Mouse (Mus musculus) embryonic facial prominence, embryonic 13.5 days (tissue): ENCODE measurements around the gene Igfbpl1. TPM values are rescaled to one million over a fixed set of nuclear protein-coding genes. Genes with fewer than 3 reads are reported as not detected.

Experiments used
- ATAC-seq: fragments of 200-750 bp; cut with Nextera tagmentation; 2 replicates; pipeline ENCODE4 v1.8.0; 2017; ENCODE audit warnings: low read depth; ENCODE audit not compliant: insufficient number of reproducible peaks, insufficient read depth, low FRiP score, low TSS enrichment
- H3K27ac ChIP-seq: fragments of 300-500 bp; sonication (generic); 2 replicates; pipeline ENCODE4 v1.5.1; 2015; ENCODE audit warnings: moderate library complexity, mild to moderate bottlenecking, inconsistent platforms
- H3K27me3 ChIP-seq: fragments of 300-500 bp; sonication (generic); 2 replicates; pipeline ENCODE4 v1.6.1; 2015; ENCODE audit warnings: mild to moderate bottlenecking, inconsistent platforms
- H3K36me3 ChIP-seq: fragments of 300-500 bp; sonication (generic); 2 replicates; pipeline ENCODE4 v1.6.1; 2015; ENCODE audit warnings: mild to moderate bottlenecking, inconsistent platforms
- H3K4me1 ChIP-seq: fragments of 300-500 bp; sonication (generic); 2 replicates; pipeline ENCODE4 v1.6.1; 2015; ENCODE audit warnings: inconsistent platforms
- H3K4me2 ChIP-seq: fragments of 300-500 bp; sonication (generic); 2 replicates; pipeline ENCODE4 v1.6.1; 2015; ENCODE audit warnings: moderate library complexity, mild to moderate bottlenecking, inconsistent platforms
- H3K4me3 ChIP-seq: fragments of 300-500 bp; sonication (generic); 2 replicates; pipeline ENCODE4 v1.5.1; 2015; ENCODE audit warnings: mild to moderate bottlenecking, inconsistent platforms
- H3K9ac ChIP-seq: fragments of 300-500 bp; sonication (generic); 2 replicates; pipeline ENCODE4 v1.6.1; 2015; ENCODE audit warnings: mild to moderate bottlenecking, inconsistent platforms
- H3K9me3 ChIP-seq: fragments of 300-500 bp; sonication (generic); 2 replicates; pipeline ENCODE4 v1.6.1; 2016; ENCODE audit warnings: inconsistent platforms
- WGBS: fragments of 180-500 bp; shearing (Covaris S2); methylation state at CpG from one replicate; pipeline ENCODE4 v1.1.7; 2015; ENCODE audit warnings: mixed read lengths; 5-methylcytosine and 5-hydroxymethylcytosine counted together
- polyA plus RNA-seq: library from polyadenylated mRNA; unstranded; fragments of >200 nt; fragmentation: Nextera tagmentation; extraction: Ambion mirVana; gene quantifications from 2 replicates; pipeline ENCODE4 v1.2.1, GENCODE M21; 2015

Gene Igfbpl1
- polyA plus RNA-seq: 1.1 and 1.2 TPM in 2 replicates

DNA sequence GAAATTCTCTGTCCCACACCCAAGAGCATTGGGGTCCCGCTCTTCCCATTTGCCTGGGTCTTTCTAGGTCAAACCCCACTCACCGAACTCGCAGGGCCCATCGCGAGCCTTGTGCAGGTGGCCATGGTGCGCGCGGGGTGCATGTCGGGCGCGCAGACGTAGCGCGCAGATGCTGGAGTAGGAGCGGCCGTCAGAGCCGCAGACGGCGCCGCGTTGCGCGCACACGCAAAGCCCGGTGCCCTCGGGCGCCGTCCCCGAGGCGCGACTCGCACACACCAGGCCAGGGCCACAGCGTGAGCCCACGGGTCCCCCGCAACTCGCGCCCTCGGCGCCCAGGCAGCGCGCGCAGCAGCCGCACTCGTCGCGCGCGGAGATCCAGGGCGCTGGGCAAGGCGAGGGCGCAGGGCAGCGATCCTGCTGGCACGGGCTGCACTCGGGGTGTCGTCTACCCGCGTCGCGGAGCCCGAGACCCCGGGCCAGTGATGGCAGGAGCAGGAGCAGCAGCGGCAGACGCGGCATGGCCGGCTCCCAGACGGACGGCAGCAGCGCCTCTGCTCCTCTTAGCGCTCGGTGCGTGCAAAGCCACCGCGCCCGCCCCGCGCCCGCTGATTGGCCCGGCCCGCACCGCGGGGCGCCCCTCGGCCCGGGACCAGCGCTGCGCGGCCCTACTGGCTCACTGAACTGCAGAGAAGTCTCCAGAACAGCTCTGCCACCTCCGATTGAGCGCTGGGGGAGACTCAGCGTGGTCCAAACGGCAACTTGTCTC lies at the start of gene Igfbpl1:
Gene Igfbpl1, minus strand, starts transcription at position 649 of the 766 bp plus-strand sequence.
- Histone ChIP-seq H3K27me3 (peaks cover 98% of the 10 kb centered on the region), H3K9me3 (no peaks in the 10 kb centered on the region), H3K4me3 (peak within 1 kb of the TSS; percentile 48), H3K36me3 (no peaks in the 10 kb centered on the region), H3K27ac (no peak within 1 kb of the TSS), H3K4me1 (peaks cover 10% of the 10 kb centered on the region), H3K4me2 (peak within 1 kb of the TSS; percentile 81), H3K9ac (peak within 1 kb of the TSS; percentile 46; the same call in 1 of the 2 replicates)
- WGBS: 2% methylated on average over 84 of the region's 91 CpGs
- no peak for ATAC-seq

DNA sequence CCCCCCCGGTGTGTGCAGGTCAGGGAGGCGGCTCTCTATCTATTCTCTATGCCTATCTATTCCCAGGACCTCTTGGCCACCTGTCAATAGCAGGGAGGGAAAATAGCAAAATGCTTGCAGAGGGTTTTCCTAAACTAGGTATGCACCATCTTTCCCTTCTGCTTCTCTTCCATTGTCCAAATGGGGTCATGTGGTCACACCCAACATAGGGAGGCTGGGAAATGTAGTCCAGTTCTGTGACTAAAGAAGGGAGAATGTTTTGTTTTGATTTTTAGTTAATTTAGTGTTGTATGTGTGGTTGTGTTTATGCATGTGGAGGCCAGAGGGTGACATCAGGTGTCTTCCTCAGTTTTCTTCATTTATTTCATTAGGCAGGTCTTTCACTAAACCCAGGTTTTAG lies 45.4 kb upstream of the Igfbpl1 start:
- Histone ChIP-seq H3K36me3 (no peaks in the 10 kb centered on the region), H3K9me3 (0 out of 2 replicates have a peak, but pooled peaks cover 3% of the 10 kb centered on the region), H3K9ac (no peak overlapping the region), H3K27ac (no peak overlapping the region), H3K4me2 (no peak overlapping the region), H3K4me1 (peaks cover 9% of the 10 kb centered on the region), H3K27me3 (no peaks in the 10 kb centered on the region), H3K4me3 (no peak overlapping the region)
- WGBS: 68% methylated on average over 2 of the region's 2 CpGs
- no peak for ATAC-seq

DNA sequence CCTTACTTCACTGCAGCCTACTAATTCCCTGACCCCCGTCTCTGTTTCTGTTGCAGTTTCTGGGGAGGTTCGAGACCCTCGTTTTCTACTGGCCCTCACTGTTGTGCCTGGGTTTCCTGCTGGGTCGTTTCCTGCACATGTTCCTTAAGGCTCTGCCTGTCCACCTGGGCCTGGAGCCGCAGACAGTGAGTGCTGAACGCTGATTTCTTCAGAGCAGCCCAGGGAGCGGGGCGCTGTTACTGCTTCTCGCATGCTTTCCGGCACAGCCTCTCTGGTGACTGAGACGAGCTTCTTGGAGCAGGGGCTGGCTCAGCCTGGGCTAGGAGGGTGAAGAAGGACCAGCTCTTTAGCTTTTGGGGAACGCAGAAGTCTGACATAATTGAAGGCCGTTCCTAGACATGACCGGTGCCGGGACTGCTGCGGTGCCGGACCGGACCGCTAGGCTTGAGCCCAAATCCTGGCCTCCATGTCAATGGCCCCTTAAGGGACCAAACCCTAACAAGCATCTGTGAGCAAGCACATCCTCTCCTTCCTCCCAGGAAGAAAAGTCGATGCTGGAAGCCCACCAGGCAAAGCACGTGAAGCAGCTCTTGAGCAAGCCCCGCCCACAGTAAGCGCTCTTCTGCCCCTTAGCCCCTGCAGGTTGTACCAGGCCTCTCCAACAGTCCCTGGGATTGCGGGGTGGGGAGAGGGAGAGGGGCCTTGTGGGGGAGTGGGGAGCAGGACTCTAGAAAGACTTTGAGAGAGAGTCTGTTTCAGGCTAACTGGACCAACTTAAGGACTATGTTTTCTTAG lies 42.5 kb upstream of the Igfbpl1 start:
- H3K27me3 ChIP-seq: no peaks in the 10 kb centered on the region
- no peaks in the 10 kb centered on the region for H3K36me3 ChIP-seq
- H3K9me3 ChIP-seq: no peaks in the 10 kb centered on the region
- peak overlapping the region; percentile 44; the same call in 1 of the 2 replicates for H3K9ac ChIP-seq
- H3K4me1 ChIP-seq: peaks cover 9% of the 10 kb centered on the region
- H3K4me2 ChIP-seq: peak overlapping the region; percentile 50
- no peak overlapping the region for H3K27ac ChIP-seq
- ATAC-seq: no peak
- peak overlapping the region; percentile 25 for H3K4me3 ChIP-seq
- 21% methylated on average over 24 of the region's 24 CpGs for whole genome bisulfite sequencing

DNA sequence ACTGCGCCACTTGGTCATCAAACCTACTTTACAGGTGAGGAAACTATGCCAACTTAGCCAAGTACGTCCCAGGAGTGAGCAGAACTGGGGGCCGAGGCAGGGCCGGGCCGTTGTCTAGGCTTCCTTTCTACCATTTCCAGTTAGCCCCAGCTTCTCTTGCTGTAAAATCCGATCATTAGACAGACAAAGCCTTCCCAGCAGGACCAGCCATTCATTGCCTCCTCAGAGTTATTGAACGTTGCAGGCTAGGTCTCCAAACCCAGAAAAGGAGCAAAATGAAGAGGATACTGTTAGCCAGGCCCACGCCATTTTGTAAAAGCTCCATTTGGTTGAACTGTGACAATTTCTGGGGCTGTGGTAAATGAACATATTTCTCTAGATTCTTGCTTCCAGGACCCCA lies 40.7 kb upstream of the Igfbpl1 start:
- Histone ChIP-seq H3K4me1 (peaks cover 9% of the 10 kb centered on the region), H3K4me2 (no peak overlapping the region)
- 75% methylated on average over 8 of the region's 8 CpGs for WGBS

DNA sequence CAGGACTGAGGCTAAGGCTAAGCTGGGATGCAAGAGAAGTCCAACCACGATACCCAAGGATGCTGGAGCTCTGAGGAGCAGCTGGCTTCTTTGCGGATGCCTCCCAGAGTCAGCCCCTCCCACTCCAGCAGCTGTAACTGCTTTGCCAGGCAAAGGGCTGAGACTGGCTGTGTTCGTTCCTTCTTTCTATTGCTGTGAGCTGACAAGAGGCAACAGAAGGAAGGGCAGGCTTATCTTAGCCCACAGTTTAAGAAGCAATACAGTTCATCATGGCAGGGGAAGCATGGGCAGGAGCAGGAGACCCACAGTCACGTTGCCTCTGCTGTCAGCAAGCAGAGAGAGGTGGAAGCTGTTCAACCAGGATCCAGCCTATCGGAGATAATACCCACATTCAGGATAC lies 34.4 kb upstream of the Igfbpl1 start:
- peaks cover 3% of the 10 kb centered on the region for H3K4me1 ChIP-seq
- no peak overlapping the region for H3K4me3 ChIP-seq
- peaks cover 2% of the 10 kb centered on the region; the same call in 1 of the 2 replicates for H3K27me3 ChIP-seq
- no peak overlapping the region for H3K4me2 ChIP-seq
- no peaks in the 10 kb centered on the region for H3K9me3 ChIP-seq
- 43% methylated on average over 5 of the region's 5 CpGs for WGBS
- no peak for ATAC-seq
- no peak overlapping the region for H3K27ac ChIP-seq
- H3K36me3 ChIP-seq: no peaks in the 10 kb centered on the region
- no peak overlapping the region for H3K9ac ChIP-seq

More for the DNA sequence above, 40.7 kb upstream of the Igfbpl1 start:
- Histone ChIP-seq H3K36me3 (no peaks in the 10 kb centered on the region), H3K27ac (no peak overlapping the region), H3K27me3 (no peaks in the 10 kb centered on the region), H3K9ac (no peak overlapping the region), H3K4me3 (no peak overlapping the region), H3K9me3 (no peaks in the 10 kb centered on the region)
- no peak for ATAC-seq

DNA sequence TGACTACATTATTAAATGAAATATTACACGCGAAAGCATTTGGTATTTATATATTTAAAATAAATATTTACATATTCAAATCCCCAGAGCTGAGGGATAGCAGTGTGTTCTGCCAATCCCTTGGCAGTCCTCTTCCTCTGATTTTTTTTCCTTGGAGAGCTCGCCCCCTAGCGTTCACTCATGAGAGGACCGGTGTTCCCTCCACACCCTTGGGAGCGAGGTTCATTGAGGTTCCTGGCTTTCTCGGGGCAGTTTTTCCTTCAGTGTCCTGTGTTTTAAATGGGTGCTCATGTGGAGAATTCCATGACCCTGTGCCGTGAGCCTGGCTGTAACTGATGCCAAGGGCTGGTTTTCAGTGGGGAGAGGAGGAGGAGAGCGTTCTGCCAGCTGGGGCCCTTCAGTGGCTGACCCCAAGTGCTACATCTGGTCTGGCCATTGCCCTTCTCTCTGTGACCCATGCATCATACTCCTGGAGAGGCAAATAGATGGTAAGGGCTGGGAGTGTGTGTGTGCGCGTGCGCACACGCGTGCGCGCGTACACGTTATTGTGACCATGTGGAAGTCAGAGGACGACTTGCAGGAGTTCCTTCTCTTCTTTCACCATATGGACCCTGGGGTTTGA lies 29.2 kb upstream of the Igfbpl1 start:
- H3K9ac ChIP-seq: no peak overlapping the region

DNA sequence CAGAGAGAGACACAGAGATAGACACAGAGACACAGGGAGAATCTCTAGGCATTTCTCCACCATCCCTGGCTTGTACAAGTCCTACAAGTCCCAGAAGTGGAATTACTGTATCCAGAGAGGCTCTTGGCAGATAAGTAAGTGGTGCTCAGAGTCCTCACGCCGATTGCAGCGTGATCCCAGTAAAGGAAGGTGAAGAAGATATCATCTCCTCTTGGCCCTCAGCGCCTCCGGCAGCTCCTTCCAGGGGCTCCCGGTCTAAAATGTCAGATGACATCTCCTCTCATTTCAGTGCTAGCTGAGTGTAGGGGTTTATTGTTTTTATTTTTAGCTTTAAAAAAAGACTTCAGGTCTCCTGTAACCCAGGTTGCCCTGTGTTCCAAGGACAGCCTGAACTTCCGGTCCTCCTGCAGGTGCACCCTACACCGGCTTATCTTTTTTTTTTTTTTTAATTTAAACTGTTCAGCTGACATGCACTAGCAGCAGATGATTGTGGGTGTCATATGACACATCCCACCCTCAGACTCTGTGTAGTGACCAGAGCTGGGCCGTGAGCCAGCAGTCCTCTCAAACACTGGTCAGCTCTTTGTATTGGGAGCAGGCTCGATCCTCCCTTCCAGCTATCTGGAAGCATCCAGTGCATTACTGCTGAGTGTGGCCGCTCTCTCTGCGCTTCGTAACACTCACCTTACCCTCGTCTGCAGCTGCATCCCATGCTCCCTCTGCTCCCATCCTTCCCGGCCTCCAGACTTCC lies 26.9 kb upstream of the Igfbpl1 start:
- Histone ChIP-seq H3K4me3 (no peak overlapping the region), H3K36me3 (no peaks in the 10 kb centered on the region), H3K9ac (0 out of 2 replicates have a peak overlapping the region, but pooled peaks have one; percentile 6), H3K27ac (no peak overlapping the region), H3K9me3 (no peaks in the 10 kb centered on the region), H3K4me2 (no peak overlapping the region), H3K27me3 (peaks cover 4% of the 10 kb centered on the region; the same call in 1 of the 2 replicates), H3K4me1 (0 out of 2 replicates have a peak, but pooled peaks cover 2% of the 10 kb centered on the region)
- WGBS: 70% methylated on average over 15 of the region's 15 CpGs
- ATAC-seq: no peak

More for the DNA sequence above, 29.2 kb upstream of the Igfbpl1 start:
- H3K36me3 ChIP-seq: no peaks in the 10 kb centered on the region
- H3K4me2 ChIP-seq: no peak overlapping the region
- H3K9me3 ChIP-seq: no peaks in the 10 kb centered on the region
- 0 out of 2 replicates have a peak, but pooled peaks cover 2% of the 10 kb centered on the region for H3K4me1 ChIP-seq
- WGBS: 47% methylated on average over 19 of the region's 19 CpGs
- no peak overlapping the region for H3K4me3 ChIP-seq
- ATAC-seq: no peak
- H3K27ac ChIP-seq: no peak overlapping the region
- H3K27me3 ChIP-seq: peaks cover 4% of the 10 kb centered on the region; the same call in 1 of the 2 replicates

DNA sequence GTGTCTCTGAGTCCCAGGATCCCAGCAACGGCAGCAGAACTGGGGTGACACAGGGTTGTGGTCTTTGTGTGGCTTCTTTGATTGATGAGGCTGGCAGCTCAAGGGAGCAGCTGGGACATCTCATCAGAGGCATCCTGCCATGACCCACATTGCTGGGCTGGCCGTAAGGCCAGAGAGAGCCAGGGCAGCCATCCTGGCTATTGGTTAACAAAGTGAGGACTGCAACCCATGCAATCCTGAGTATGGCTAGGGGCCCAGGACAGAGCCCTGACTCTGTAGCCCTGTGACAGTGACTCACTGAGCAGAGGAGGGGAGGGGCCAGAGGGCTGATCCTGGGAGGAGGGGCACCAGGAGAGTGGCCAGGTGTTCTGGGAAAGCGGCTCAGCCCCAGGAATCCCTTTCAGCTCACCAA lies 24.9 kb upstream of the Igfbpl1 start:
- Histone ChIP-seq H3K36me3 (no peaks in the 10 kb centered on the region), H3K27me3 (peaks cover 4% of the 10 kb centered on the region; the same call in 1 of the 2 replicates), H3K9me3 (no peaks in the 10 kb centered on the region), H3K4me2 (no peak overlapping the region), H3K27ac (no peak overlapping the region), H3K9ac (no peak overlapping the region), H3K4me1 (0 out of 2 replicates have a peak, but pooled peaks cover 2% of the 10 kb centered on the region), H3K4me3 (no peak overlapping the region)
- no peak for ATAC-seq
- 58% methylated on average over 3 of the region's 3 CpGs for WGBS

DNA sequence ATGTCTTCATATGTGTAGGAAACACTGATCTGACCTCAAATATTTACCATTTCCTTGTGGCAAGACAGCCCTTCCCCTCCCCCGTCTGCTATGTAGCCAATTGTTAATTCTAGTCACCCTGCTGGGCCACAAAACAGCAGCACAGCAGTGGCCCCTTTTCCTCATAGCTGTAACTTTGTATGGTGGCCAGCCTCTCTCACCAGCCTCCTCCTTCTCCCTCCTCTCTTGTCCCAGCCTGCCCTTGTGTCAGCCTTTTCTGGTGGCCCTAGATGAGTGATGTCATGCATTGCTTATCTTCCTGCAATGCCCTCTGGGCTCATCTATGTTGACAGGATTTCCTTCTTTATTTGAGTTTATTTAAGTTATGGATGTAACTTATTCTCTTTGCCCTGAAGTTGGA lies 22.7 kb upstream of the Igfbpl1 start:
- no peaks in the 10 kb centered on the region for H3K36me3 ChIP-seq
- H3K9ac ChIP-seq: no peak overlapping the region
- no peak overlapping the region for H3K4me3 ChIP-seq
- H3K4me1 ChIP-seq: no peaks in the 10 kb centered on the region
- 53% methylated on average over 1 of the region's 1 CpGs for WGBS
- no peak overlapping the region for H3K27ac ChIP-seq
- peaks cover 2% of the 10 kb centered on the region; the same call in 1 of the 2 replicates for H3K27me3 ChIP-seq
- no peak overlapping the region for H3K4me2 ChIP-seq
- no peak for ATAC-seq
- no peaks in the 10 kb centered on the region for H3K9me3 ChIP-seq

DNA sequence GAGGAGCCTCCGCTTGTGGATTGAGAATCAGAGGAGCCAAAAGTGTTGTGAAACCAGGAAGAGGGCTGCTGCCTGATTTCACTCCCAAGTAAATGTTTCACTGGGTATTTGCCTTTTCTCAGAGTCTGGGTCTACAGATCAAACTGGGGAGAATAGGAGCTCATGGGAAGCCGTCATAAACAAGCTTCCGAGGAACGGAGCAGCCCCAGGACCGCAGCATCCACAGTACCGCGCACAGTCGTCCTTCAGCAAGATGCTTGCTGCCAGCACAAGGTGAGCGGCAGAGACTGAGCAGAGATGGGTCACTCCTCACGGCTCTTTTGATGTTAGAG lies 22.1 kb upstream of the Igfbpl1 start:
- Histone ChIP-seq H3K9me3 (no peaks in the 10 kb centered on the region), H3K4me2 (no peak overlapping the region), H3K27me3 (peaks cover 2% of the 10 kb centered on the region; the same call in 1 of the 2 replicates), H3K4me3 (no peak overlapping the region), H3K9ac (no peak overlapping the region), H3K4me1 (no peaks in the 10 kb centered on the region), H3K27ac (no peak overlapping the region), H3K36me3 (no peaks in the 10 kb centered on the region)
- no peak for ATAC-seq
- WGBS: 63% methylated on average over 10 of the region's 10 CpGs
